Mouse (Mus musculus) stomach, postnatal 0 days (tissue): ENCODE data around the gene Haspin.

Experiments
- CTCF ChIP-seq: IDR thresholded peaks from 2 replicates; pipeline ENCODE4 v1.5.1; 2016; ENCODE audit warnings: antibody characterized with exemption, low read depth, mild to moderate bottlenecking, moderate library complexity
- EP300 ChIP-seq: optimal IDR thresholded peaks from 2 replicates; pipeline ENCODE3; 2016; ENCODE audit warnings: antibody characterized with exemption

DNA sequence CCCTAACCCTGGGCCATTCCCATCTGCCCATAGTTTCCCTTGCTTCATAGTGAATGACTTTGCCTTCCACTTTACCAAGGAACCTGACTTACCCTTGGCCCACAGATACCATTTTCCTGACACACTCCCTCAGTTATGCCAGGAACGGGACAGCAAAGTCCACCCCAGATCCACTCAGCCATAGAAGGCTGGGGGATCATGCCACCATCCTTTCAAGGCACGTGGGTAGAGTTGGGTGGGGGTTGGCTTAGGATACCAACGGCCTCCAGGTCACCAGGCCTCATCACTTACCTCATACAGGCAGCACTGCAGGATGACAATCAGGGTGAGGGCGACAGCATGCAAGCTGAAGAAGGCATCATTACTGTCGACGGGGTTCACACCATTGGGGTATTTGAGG, 49.1 kb upstream of the Haspin start:
- TF ChIP-seq CTCF = no peak
- TF ChIP-seq EP300 = no peak
